Mouse (Mus musculus) embryo, embryonic 10 days (tissue): ENCODE measurements around the gene Gtdc1.

Experiments
- DNase-seq: peaks from one replicate; pipeline ENCODE4 v3.0.0-alpha.2; 2015; ENCODE audit warnings: low spot score

Gene Gtdc1

DNA sequence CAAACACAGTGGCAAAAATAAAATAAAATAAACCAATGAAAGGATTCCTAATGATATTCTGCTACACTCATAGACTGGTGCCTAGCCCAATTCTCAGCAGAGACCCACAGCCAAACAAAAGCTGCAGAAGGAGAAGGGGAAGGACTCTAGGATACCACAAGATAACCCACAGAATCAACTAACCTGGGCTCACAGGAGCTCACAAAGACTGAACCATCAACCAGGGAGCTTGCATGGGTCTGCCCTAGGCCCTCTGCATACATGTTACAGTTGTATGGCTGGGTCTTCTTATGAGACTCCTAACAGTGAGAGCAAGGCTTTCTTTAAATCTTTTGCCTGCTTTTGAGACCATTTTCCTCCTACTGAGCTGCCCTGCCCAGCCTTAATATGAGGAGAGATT lies 2.8 kb downstream of the Gtdc1 start:
- DNase-seq: no peak

DNA sequence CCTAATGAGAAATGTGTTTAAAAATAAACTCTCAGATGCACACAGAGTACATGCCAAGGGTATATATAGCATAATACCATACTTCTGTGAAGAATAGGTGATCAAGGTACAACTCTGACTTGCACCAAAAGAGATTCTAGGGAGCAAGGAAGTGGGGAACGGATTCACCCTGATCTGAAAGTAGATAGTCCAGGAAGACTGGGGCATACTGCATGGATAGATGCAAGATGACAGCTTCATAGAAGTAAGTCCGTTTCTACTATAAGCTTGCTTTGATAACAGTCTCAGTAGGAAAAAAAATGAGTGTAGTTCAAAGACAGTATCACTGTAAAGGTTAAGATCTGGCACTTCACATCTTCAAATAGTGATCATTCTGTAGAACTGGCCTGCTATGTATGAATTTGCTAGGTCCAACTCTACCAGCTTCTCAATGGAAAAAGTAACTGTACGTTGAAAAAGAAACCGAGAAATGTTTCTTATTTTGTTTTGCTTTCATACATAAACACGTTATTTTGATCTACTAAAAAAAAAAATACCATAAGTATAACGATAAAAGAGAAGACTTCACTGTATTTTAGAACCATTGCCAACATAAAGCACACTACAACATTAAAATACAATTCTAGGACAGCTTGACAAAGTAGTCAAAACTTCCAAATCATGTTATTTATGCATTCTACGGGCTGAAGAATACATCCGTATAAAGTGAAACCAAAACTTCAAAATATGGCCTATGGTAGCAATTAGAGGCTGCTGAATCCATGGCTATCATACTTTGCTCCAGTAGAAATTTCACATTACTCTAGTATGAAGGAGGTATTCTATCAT lies 4.2 kb downstream of the Gtdc1 start:
- no peak for DNase-seq

DNA sequence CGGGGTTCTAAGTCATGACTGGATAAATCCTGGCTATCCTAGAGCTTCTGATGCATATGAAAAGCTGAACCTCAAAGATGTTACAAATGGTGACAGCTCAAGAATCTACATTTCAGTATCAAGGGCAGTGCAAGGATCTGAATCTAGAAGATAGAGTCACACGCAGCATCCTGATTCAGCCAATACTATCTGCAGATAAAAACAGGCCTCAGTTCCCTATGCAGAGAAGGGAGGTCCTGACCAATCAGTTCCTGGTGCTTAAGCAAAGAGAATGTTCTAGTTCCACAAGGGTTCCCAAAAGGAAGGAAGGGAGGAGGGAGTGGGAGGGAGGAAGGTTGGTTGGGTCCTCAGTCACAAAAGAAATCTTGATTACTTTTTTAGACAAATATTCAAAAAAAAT lies 5.0 kb downstream of the Gtdc1 start:
- no peak for DNase-seq

DNA sequence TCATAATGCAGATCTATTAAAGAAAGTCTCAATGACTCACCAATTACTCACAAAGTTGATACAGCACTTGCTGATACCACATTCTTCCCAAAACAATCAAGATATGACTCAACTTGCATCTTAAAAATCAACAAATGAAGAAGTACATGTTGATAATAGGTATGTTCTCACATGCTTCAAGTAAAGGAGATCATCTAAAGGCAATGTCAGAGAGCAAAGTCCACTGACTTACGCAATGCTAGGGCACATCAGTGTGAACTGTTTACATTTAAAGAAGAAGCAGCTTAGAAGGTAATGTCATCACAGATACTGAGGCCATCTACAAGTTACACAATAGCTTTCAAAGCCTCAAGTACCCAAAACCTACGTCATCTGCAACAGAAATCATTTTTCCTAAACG lies 7.0 kb downstream of the Gtdc1 start:
- DNase-seq: no peak

DNA sequence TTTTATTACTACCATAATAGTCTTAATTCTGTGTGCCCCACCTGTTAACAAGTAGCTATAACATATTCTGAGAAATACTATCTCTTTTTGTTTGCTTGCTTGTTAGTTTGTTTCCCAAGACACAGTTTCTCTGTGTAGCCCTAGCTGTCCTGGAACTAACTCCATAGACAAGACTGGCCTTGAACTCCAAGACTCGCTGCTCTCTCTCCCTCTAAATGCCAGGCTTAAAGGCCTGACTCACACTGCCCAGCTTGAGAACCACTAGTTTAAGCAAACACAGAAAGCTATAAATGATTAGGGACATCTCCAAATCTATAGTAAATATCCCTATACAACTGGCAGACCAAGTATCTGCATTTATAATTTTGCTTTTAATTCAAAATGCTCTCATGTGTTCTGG lies 8.1 kb downstream of the Gtdc1 start:
- DNase-seq: no peak

DNA sequence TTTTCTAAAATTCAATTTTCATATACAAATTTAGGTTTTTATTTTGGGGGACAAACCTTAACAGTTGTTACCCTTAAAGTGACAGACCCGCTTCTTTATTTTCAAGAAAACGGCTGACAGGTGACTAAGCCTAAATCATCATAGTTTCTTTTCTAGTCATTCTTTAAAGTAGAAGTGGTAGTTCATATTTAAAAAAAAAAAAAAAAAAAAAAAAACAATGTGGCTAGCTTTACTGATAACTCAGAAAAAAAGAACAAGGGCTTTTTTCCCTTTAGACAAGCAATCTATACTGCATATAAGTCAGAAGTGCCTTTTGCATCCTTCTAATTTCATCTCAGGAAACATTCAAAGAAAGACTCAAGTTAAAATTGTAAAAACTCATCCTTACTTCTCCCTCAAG lies 8.7 kb downstream of the Gtdc1 start:
- DNase-seq: no peak

DNA sequence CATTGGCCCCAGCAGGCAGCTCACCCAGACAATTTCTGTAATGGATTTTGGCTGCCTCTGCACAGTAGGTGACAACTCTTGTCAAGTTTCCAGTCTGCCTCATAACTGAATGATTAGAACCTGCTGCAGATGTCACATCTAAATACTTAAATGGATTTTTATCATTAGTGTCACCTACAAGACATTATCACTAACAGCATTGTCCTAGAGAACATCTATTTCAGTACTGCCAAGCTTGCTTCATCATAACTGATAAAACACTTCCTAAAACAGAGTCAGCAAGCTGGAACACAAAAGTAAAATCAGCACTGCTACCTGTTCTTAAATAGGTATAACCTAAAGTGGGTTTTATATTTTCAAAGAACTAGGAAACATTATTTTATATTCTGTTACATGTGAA lies 11.2 kb downstream of the Gtdc1 start:
- DNase-seq: no peak

DNA sequence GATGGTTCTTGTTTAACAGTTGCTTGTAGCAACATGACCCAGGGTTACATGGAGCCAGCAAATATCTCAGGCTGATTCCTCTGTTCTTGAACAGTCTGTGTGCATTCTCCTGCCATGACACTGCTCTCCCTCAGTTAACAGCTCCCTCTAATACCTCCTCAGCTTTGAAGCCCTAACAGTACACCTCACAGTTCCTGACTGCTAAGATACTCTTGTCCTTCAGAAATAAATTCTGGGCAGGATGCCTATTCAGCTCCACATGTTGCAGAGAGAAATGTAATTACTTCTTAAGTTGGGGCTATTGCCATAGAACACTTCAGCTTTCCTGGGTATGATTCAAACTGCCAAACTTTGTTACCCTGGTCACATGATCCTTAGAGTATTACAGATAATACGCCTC lies 29.7 kb downstream of the Gtdc1 start:
- DNase-seq: no peak

DNA sequence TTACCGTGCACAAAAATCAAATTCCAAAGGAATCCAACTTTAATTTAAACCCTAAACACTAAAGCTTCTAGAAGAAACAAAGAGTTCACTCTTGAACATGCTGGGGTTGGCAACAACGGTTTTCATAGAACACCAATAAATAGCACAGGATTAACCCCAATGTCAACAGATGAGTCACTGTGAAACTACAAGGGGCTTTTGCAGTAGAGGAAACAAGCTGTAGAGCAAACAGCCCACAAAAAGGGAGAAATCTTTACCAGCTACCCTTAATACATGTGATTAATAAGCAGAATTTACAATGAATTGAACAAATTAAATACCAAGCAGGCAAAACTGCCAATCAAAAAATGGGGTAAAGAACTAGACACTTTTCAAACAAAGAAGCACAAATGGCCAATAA lies 53.7 kb downstream of the Gtdc1 start:
- no peak for DNase-seq

DNA sequence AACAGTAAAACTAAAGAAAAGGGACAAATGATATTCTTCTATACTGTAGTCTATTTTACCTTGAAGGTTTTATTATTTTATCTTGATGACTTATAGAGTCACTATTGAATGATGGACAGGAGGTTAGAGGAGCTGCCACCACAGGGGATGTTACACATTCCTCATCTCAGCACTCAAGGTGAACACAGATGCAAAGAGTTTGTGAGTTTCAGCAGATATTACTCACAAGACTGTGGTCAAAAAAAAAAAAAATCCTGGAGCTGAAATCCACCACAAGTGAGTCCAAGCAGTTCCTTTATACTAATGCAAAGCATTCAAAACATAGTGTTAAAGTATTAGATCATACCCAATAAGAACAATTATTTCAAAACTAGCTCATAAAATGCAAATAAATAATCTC lies 62.7 kb downstream of the Gtdc1 start:
- DNase-seq: no peak

DNA sequence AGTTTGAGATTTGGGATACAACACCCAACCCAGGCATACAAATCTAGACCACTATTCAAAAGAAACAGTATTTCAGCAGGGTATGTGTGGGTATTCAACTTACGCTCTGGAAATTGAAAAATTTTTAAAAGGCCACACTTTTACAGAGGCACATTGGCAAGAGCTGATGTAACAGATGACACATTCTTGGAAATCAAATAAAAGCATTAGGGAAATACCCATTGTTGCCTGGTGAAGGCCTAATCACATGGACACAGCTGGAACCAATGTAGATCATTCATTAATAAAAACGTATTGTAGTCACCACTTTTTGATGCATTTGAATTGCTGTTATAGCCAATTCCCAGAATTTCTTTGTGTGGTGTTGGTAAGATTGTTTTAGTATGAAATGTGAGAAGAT lies 73.0 kb downstream of the Gtdc1 start:
- no peak for DNase-seq

DNA sequence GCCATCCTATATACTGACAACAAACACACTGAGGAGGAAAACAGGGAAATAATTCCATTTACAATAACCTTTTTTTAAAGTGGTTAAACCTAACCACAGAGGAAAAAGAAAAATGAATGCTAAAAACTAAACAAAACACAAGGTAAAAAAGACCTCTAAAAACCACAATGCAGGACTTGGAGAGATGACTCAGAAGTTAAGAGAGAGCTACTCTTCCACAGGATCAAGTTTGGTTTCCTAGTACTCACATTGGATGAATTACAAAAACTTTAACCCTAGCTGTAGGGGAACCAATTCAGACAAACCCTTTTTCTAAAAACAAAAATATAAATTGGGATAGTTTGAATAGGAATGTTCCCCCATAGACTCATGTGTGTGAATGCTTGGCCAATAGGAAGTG lies 77.8 kb downstream of the Gtdc1 start:
- DNase-seq: no peak

DNA sequence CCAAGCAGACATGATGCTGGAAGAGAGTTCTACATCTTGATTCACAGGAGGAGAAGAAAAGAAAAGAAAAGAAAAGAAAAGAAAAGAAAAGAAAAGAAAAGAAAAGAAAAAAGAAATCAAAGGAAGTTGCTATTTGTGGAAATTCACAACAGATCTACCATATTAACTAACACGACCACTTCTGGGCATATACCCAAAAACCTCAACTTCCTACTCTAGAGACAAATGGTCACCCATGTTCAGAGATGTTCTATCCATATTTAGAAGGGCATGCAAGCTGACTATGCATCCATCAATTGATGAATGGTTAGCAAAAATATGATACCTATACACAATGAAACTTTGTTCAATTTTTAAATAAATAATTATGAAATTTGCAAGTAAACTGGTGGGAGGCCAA lies 79.3 kb downstream of the Gtdc1 start:
- DNase-seq: no peak

DNA sequence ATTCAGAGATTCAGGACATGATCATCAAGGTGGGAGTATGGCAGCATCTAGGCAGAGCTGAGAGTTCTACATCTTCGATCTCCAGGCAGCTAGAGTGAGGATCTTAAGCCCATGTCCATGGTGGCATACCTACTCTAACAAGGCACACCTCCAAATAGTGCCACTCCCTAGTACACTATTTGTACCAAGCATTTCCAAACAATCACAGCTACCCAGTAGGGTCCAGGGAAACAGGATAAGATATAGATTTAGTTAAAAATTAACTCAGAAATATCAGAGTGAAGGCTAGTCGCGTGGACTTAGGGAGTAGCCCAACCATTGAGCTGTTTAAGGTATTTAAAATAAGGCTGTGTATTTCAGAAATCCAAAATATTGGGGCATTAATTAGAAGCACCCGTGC lies 82.0 kb downstream of the Gtdc1 start:
- no peak for DNase-seq

DNA sequence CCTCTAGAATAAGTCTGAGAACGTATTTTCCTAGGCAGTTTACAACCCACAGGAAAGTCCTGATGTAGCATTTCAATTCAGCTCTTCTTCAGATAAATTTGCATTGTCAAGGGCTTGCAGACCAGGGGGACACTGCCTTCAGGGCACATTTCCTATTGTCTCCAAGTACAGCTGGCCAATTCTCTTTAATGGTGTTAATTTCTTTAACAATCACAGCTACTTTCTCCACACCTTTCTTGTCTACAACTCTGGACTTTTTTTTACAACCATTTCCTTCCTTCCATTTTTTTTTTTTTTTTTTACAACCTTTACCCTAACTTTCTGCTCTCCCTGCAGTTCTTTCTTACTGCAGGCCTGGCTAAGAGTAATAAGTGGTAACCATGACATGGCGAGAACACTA lies 97.7 kb downstream of the Gtdc1 start:
- no peak for DNase-seq

DNA sequence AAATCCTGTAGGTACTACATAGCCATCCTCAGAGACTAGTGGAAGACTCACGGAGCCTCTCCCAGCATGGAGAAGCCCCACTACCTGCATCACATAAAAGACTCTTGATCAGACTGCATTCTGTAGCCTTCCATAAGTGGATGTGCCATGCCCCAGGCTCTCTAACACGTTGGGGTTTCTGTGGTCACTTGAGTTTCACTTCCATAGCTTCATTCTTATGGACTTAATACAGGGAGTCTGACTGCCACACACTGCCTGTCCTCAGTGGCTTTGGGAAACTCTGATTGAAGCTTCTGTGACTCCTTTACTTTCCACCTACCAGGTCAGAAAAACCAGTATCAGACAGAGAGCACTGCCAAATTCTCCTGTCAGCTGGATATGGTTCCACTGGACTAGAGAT lies 98.1 kb downstream of the Gtdc1 start:
- DNase-seq: no peak

DNA sequence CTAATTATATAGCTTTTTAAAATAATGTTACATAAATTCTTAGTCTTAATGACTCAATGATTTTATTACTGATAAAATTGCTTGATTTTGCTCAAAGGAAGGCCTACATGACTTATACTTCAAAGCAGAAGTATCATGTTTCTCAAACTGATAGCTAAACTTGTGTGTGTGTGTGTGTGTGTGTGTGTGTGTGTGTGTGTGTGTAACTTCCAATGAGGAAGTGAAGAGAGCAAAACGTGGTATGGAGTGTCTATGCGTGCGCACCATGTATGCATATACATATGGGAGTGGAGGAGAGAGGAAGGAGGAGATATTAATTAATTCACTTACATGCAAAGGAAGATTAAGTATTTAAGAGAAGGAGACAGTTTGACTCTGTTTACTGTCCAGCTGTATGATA lies 100.8 kb downstream of the Gtdc1 start:
- no peak for DNase-seq

DNA sequence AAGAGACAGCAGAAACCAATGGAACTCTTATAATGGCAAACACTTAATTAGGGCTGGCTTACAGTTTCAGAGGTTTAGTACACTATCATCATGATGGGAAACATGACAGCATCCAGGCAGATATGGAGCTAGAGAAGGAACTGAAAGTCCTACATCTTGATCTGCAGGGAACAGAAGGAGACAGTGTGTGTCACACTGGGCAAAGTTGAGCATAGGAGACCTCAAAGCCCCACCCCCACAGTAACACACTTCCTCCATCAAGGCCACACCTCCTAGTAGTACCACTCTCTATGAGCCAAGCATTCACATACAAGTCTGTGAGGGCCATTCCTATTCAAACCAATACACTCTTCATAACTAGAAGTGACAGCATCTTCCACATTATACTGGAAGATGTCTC lies 109.7 kb downstream of the Gtdc1 start:
- DNase-seq: no peak

DNA sequence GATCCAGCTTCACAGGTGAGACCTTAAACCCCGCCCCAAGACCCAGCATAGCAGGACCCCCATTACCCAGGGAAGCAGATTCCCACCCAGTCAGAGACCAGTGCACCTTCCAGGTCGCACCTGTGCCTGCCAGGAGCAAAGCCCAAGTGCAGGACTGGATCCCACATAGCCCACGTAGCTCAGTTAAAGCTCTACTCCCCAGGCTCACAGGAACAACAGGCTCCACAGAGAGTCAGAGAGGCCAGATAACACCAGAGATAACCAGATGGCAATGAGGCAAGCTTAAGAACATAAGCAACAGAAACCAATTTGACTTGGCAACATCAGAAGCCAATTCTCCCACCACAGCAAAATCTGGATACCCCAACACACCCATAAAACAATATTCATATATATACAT lies 113.7 kb downstream of the Gtdc1 start:
- no peak for DNase-seq

DNA sequence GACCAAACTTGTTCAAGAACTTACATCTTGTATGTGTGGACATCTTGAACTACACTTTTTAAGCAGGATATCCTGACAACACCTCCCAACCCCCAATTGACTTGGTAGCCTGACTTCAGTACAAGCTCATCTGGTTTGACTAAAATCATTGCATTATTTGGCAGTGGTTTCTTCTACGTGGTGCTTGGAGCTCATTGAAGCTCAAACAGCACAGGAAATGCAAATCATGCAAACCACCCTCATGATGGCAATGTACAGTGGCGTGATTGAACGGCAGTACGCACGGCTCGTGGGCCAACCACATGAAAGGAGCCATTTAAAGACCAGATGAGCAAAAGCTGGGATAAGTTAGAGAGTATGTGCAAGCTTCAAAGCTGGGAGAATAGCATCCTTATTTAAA lies 123.0 kb downstream of the Gtdc1 start:
- no peak for DNase-seq

DNA sequence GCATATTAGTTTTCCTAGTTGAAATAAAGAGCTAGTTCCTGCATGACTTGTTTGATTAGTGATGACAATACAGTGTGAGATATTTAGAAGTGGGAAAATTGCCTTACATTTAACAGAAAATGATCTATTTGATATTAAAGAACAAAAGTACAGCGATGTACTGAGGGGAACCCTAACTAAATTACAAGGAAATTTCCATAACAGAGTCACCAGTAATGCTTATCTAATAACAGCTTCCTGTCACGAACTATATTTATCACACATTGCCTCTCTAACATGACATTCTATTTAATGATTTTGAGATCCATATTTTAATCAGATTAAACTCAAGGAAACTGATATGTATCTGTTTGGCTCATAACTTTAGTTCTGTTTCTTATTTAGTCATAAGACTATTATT lies 126.1 kb downstream of the Gtdc1 start:
- no peak for DNase-seq

DNA sequence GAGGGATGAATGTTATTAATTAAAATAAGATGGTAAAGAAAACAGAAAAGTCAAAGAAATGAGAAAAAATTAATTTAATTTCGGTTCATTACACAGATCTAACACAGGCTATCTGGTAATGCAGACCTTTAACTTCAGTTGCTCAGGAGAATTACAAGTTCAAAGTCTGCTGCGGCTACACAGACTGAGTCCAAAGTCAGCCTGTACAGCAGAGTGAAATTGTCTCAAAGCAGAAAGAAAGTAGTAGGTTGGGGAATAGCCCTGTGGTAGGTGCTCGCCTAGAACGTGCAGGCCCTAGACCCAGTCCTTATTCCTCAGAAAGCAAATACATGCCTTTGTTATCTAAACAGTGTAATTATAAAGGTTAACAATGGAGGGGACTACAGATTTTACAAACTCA lies 135.6 kb downstream of the Gtdc1 start:
- DNase-seq: no peak

DNA sequence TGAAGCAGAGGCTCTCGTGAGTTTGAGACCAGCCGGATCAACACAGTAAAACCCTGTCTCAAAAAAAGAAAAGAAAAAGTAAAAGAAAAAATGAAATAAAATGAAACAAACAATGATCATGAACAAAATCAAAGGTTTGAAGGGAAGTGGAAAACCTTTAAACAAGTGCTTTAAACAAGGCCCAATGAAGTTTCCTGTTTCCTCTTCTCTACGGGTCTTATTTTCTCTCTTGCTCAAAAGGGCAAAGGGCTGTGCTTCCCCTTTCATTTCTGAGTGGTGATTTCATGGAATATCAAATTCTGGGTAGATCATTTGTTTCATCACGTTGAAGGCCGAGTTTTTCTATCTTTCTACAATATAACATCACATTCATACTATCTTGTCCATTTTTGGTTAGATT lies 136.3 kb downstream of the Gtdc1 start:
- no peak for DNase-seq

DNA sequence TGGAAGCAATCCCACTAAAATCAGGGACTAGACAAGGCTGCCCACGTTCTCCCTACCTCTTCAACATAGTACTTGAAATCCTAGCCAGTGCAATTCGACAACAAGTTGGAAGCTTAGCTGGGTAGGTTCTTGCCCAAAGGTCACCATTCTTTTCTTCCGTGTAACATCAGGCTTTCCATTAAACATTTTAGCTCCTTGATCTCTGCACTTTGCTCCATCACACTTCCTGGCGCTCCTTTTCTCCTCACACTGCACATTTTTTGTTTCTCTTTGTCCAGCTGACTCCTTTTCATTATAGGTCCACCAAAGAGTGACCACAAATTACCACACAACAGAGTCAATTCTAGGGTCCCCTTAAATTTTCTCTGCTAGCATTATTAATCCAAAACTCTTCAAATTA lies 144.7 kb downstream of the Gtdc1 start:
- DNase-seq: no peak

DNA sequence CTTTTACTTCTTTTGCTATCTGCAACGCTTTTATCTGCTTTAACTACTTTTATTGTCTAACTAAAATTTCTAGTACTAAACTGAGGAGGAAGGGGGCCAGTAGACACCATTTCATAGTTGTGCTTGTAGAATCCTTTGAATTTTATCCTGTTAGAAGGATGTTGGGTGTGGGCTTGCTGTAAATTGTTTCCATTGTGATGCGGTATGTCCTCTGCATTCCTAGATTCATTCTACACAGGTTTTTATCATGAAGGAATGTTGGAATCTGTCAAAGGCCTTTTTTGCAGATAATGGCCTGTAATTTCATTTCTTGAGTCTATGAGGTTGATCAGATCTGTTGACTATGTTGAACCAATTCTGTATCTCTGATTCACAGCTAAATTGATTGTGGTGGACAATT lies 146.5 kb downstream of the Gtdc1 start:
- DNase-seq: no peak
